Mouse (Mus musculus): ENCODE measurements around the gene Gga1.

Gga1 gene

GRCm38 (mm10) chr15:78937311-78937710 is 60.3 kb downstream of the Gga1 start:
- no peak for DNase-seq (ENCODE audit: low spot score in 2 of 2)

GRCm38 (mm10) chr15:78937963-78938362 is 61.0 kb downstream of the Gga1 start:
- no peak for DNase-seq (ENCODE audit: low spot score in 2 of 2)

GRCm38 (mm10) chr15:78940325-78940724 is 63.3 kb downstream of the Gga1 start:
- DNase-seq (ENCODE audit: low spot score in 2 of 2) = no peak

- peak in 1 of 2 experiments; percentile 52 for DNase-seq (ENCODE audit: low spot score in 2 of 2)
Observed at GRCm38 (mm10) chr15:78942663-78943062, 65.7 kb downstream of the Gga1 start.

Measured in spleen, postnatal 36 days (tissue).